Mouse (Mus musculus) E14TG2a.4 (cell line): ENCODE data around the gene Samhd1.

Source experiments
- CTCF ChIP-seq: conservative IDR thresholded peaks from 2 replicates; pipeline ENCODE4 v1.5.1; 2014; ENCODE audit warnings: low read length
- NANOG ChIP-seq: IDR thresholded peaks from 2 replicates; pipeline ENCODE4 v1.6.1; 2014; ENCODE audit warnings: borderline replicate concordance, low read length, mixed read lengths

DNA sequence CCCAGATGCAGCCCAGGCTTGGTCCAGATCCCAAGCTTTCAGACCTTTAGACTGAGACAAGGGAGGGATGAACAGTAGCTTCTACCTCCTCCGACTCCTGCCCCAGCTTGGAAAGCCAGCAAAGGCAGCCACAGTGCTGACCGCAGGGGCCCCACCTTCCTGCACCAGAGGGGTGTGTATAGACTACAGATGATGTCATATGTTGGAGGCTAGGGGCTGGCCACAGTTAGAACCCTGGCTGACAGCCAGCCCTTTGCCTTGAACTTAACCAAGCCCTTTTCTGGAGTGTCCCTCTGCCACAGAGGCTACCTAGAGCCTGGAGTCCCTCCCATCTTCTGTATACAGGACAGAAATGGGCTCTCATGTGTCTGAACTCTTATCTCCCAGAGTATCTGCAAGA, 63.5 kb downstream of the Samhd1 start:
- TF ChIP-seq CTCF (no peak), NANOG (no peak)
